Mouse (Mus musculus): ENCODE data around the gene Olfr669. TPM values are rescaled to one million over a fixed set of nuclear protein-coding genes. Genes with fewer than 3 reads are reported as not detected.
"Not testable (repeated sequence)": the region's sequence is repeated elsewhere in the genome, so short reads cannot be mapped to it uniquely, and the experiment has no call there.

Gene Olfr669
- not detected in 2 replicates for polyA plus RNA-seq (2014; fragmentation: Nextera tagmentation; extraction: Ambion mirVana)

DNA sequence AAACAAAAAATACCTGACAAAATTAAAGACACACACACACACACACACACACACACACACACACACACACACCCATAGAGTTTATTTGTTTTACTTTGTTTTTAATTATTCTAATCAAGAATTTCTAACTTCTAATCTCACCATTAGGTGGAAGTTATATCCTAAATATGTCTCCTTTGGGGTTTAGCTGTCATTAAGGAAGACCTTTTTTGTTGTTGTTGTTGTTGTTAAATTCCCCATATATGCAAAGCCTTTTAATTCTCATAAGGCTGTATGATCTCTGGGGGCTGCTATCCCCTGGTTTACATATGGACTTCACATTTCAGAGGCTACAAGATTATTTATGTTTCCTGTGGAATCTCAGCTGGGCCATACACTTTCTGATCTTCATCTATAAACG lies at the start of gene Olfr669:
Olfr669 (plus strand) TSS at position 301 of the 400 bp plus-strand sequence.
- Histone ChIP-seq H3K4me1 (ENCODE audit: control insufficient read depth, insufficient read depth, low read length) (no peaks in the 10 kb centered on the region), H3K9ac (replicated peaks; ENCODE audit: low read depth, low read length) (no peak within 1 kb of the TSS), H3K27ac (ENCODE audit: low read depth, low read length) (no peak within 1 kb of the TSS), H3K4me3 (ENCODE audit: low read depth, low read length) (no peak within 1 kb of the TSS), H3K27me3 (ENCODE audit: control insufficient read depth, insufficient read depth, low read length) (no peaks in the 10 kb centered on the region), H3K9me3 (ENCODE audit: control insufficient read depth, low read length) (no peaks in the 10 kb centered on the region), H3K4me2 (ENCODE audit: low read depth, low read length) (no peak within 1 kb of the TSS), H3K36me3 (ENCODE audit: control insufficient read depth, insufficient read depth, low read length) (no peaks in the 10 kb centered on the region)
- 78% methylated on average over 1 of the region's 1 CpGs for WGBS
- no peak for ATAC-seq (ENCODE audit: low read depth)

GRCm38 (mm10) chr7:104895852-104896251 lies 38.2 kb upstream of the Olfr669 start, which contains the start of gene Olfr666:
Olfr666 (minus strand) TSS chr7:104895952.
- Histone ChIP-seq H3K4me1 (ENCODE audit: control insufficient read depth, insufficient read depth, low read length) (no peaks in the 10 kb centered on the region), H3K36me3 (ENCODE audit: control insufficient read depth, insufficient read depth, low read length) (no peaks in the 10 kb centered on the region), H3K4me3 (ENCODE audit: low read depth, low read length) (no peak within 1 kb of the TSS), H3K9ac (replicated peaks; ENCODE audit: low read depth, low read length) (no peak within 1 kb of the TSS), H3K27ac (ENCODE audit: low read depth, low read length) (no peak within 1 kb of the TSS), H3K27me3 (ENCODE audit: control insufficient read depth, insufficient read depth, low read length) (no peaks in the 10 kb centered on the region), H3K4me2 (ENCODE audit: low read depth, low read length) (no peak within 1 kb of the TSS), H3K9me3 (ENCODE audit: control insufficient read depth, low read length) (no peaks in the 10 kb centered on the region)
- 89% methylated on average over 2 of the region's 2 CpGs for WGBS
- ATAC-seq (ENCODE audit: low read depth): no peak

- ATAC-seq (ENCODE audit: low read depth): no peak
- WGBS: 95% methylated on average over 1 of the region's 1 CpGs
Measured at GRCm38 (mm10) chr7:104921382-104921781, 12.7 kb upstream of the Olfr669 start, which contains the start of gene Olfr667. Olfr667 (minus strand) TSS chr7:104921482.

DNA sequence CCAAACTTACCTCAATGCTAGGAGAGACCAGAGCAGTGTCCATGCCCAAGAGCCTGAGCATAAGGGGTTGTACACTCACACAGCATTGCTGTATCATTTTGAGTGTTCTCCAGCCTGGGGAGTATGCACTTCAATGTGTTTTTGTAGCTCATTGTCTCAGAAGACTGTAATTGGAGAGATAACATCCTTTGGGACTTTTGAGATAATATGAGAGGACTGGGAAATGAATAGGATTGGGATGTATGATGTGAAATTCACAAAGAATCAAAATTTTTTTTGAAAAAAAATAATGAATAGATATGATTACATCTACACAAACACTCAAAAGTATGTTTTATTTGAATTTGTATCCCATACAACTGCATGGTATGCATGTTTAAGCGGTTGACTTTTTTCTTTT lies 6.1 kb upstream of the Olfr669 start, which contains the start of gene Olfr668:
Olfr668 (minus strand) TSS at position 101 of the 400 bp plus-strand sequence.
- no peaks in the 10 kb centered on the region for H3K9me3 ChIP-seq (ENCODE audit: control insufficient read depth, low read length)
- no peaks in the 10 kb centered on the region for H3K36me3 ChIP-seq (ENCODE audit: control insufficient read depth, insufficient read depth, low read length)
- no peak for ATAC-seq (ENCODE audit: low read depth)
- no peaks in the 10 kb centered on the region for H3K27me3 ChIP-seq (ENCODE audit: control insufficient read depth, insufficient read depth, low read length)
- no peak within 1 kb of the TSS for H3K4me3 ChIP-seq (ENCODE audit: low read depth, low read length)
- no peaks in the 10 kb centered on the region for H3K4me1 ChIP-seq (ENCODE audit: control insufficient read depth, insufficient read depth, low read length)
- H3K9ac ChIP-seq (replicated peaks; ENCODE audit: low read depth, low read length): no peak within 1 kb of the TSS
- WGBS: 87% methylated on average over 1 of the region's 1 CpGs
- no peak within 1 kb of the TSS for H3K27ac ChIP-seq (ENCODE audit: low read depth, low read length)
- no peak within 1 kb of the TSS for H3K4me2 ChIP-seq (ENCODE audit: low read depth, low read length)

More at GRCm38 (mm10) chr7:104921382-104921781, 12.7 kb upstream of the Olfr669 start, which contains the start of gene Olfr667:
- Histone ChIP-seq H3K9me3 (ENCODE audit: control insufficient read depth, low read length) (no peaks in the 10 kb centered on the region), H3K36me3 (ENCODE audit: control insufficient read depth, insufficient read depth, low read length) (no peaks in the 10 kb centered on the region), H3K4me2 (ENCODE audit: low read depth, low read length) (no peak within 1 kb of the TSS), H3K9ac (replicated peaks; ENCODE audit: low read depth, low read length) (no peak within 1 kb of the TSS), H3K27ac (ENCODE audit: low read depth, low read length) (no peak within 1 kb of the TSS), H3K4me3 (ENCODE audit: low read depth, low read length) (no peak within 1 kb of the TSS), H3K27me3 (ENCODE audit: control insufficient read depth, insufficient read depth, low read length) (no peaks in the 10 kb centered on the region), H3K4me1 (ENCODE audit: control insufficient read depth, insufficient read depth, low read length) (no peaks in the 10 kb centered on the region)

DNA sequence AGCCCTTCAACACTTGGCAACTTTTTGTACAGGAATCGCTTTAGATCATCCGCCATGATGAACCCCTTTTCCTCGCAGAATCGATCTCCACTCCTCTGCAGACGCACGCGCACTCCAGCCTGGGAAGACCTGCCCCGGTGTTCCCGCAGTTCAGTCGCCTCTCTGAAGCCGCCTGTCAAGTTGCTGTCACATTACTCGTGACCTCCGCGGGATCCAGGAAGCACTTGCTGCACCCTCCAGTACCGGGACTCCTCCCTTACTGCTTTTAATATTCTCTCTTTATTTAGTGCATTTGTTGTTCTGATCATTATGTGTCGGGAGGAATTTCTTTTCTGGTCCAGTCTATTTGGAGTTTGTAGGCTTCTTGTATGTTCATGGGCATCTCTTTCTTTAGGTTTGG lies 16.2 kb downstream of the Olfr669 start:
- WGBS: 96% methylated on average over 16 of the region's 16 CpGs

DNA sequence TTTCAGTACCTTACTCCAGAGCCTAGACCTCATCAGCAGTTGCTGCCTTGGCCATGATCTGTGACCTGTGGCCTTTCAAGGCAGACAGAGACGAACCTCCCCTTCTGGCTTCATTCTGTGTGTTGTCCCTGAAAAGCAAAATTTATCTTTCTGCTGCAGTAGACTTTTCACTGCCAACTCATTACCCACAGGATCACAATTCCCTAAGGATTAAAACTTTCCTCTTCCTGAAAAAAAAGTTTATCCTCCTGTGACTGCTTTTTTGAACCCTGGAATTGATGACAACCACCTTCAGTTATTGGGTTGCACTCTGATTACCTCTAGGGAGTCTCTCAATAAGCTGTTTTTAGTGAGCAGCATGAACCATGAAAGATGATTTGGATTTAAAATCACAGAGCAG lies 28.5 kb downstream of the Olfr669 start, which contains the start of gene Olfr670:
Olfr670 (minus strand) TSS at position 101 of the 400 bp plus-strand sequence.
- no peak within 1 kb of the TSS for H3K9ac ChIP-seq (replicated peaks; ENCODE audit: low read depth, low read length)
- no peak within 1 kb of the TSS for H3K4me2 ChIP-seq (ENCODE audit: low read depth, low read length)
- H3K27me3 ChIP-seq (ENCODE audit: control insufficient read depth, insufficient read depth, low read length): no peaks in the 10 kb centered on the region
- no peak within 1 kb of the TSS for H3K27ac ChIP-seq (ENCODE audit: low read depth, low read length)
- ATAC-seq (ENCODE audit: low read depth): no peak
- no peak within 1 kb of the TSS for H3K4me3 ChIP-seq (ENCODE audit: low read depth, low read length)
- 59% methylated on average over 1 of the region's 1 CpGs for WGBS
- no peaks in the 10 kb centered on the region for H3K36me3 ChIP-seq (ENCODE audit: control insufficient read depth, insufficient read depth, low read length)
- no peaks in the 10 kb centered on the region for H3K9me3 ChIP-seq (ENCODE audit: control insufficient read depth, low read length)
- no peaks in the 10 kb centered on the region for H3K4me1 ChIP-seq (ENCODE audit: control insufficient read depth, insufficient read depth, low read length)

More for the DNA sequence above, 16.2 kb downstream of the Olfr669 start:
- not testable (repeated sequence) for ATAC-seq (ENCODE audit: low read depth); H3K9ac ChIP-seq (replicated peaks; ENCODE audit: low read depth, low read length); H3K4me2 ChIP-seq (ENCODE audit: low read depth, low read length); H3K36me3 ChIP-seq (ENCODE audit: control insufficient read depth, insufficient read depth, low read length); H3K4me3 ChIP-seq (ENCODE audit: low read depth, low read length); H3K4me1 ChIP-seq (ENCODE audit: control insufficient read depth, insufficient read depth, low read length); H3K27me3 ChIP-seq (ENCODE audit: control insufficient read depth, insufficient read depth, low read length); H3K27ac ChIP-seq (ENCODE audit: low read depth, low read length); H3K9me3 ChIP-seq (ENCODE audit: control insufficient read depth, low read length)

DNA sequence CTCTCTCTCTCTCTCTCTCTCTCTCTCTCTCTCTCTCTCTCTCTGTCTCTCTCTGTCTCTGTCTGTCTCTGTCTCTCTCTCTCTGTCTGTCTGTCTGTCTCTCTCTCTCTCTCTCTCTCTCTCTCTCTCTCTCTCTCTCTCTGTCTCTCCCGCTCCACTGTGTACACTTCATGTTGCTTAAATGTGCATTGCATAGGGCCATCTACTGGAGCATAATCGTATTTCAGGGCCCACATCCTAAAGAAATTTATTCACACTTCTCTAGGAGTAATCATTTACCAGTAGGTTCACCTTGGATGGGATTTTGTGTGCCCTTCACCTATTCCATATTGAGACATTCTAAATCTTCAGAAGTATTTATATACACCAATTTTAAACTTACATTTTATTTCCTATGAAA lies 38.5 kb downstream of the Olfr669 start:
- WGBS: 74% methylated on average over 2 of the region's 2 CpGs
- not testable (repeated sequence) for H3K27ac ChIP-seq (ENCODE audit: low read depth, low read length)

GRCm38 (mm10) chr7:104979026-104979425 lies 45.0 kb downstream of the Olfr669 start, which contains the start of gene Olfr671:
Olfr671 (minus strand) TSS chr7:104979126.
- Histone ChIP-seq H3K9ac (replicated peaks; ENCODE audit: low read depth, low read length) (no peak within 1 kb of the TSS), H3K9me3 (ENCODE audit: control insufficient read depth, low read length) (no peaks in the 10 kb centered on the region), H3K4me3 (ENCODE audit: low read depth, low read length) (no peak within 1 kb of the TSS), H3K27me3 (ENCODE audit: control insufficient read depth, insufficient read depth, low read length) (no peaks in the 10 kb centered on the region), H3K36me3 (ENCODE audit: control insufficient read depth, insufficient read depth, low read length) (no peaks in the 10 kb centered on the region), H3K4me1 (ENCODE audit: control insufficient read depth, insufficient read depth, low read length) (no peaks in the 10 kb centered on the region), H3K4me2 (ENCODE audit: low read depth, low read length) (no peak within 1 kb of the TSS), H3K27ac (ENCODE audit: low read depth, low read length) (no peak within 1 kb of the TSS)
- 91% methylated on average over 1 of the region's 1 CpGs for WGBS
- no peak for ATAC-seq (ENCODE audit: low read depth)

More for the DNA sequence above, 38.5 kb downstream of the Olfr669 start:
- not testable (repeated sequence) for H3K27me3 ChIP-seq (ENCODE audit: control insufficient read depth, insufficient read depth, low read length); H3K9ac ChIP-seq (replicated peaks; ENCODE audit: low read depth, low read length); H3K9me3 ChIP-seq (ENCODE audit: control insufficient read depth, low read length); H3K36me3 ChIP-seq (ENCODE audit: control insufficient read depth, insufficient read depth, low read length); ATAC-seq (ENCODE audit: low read depth); H3K4me3 ChIP-seq (ENCODE audit: low read depth, low read length); H3K4me1 ChIP-seq (ENCODE audit: control insufficient read depth, insufficient read depth, low read length); H3K4me2 ChIP-seq (ENCODE audit: low read depth, low read length)
